Mouse (Mus musculus) kidney, embryonic 15.5 days (tissue): ENCODE measurements around the gene Tbck. TPM values are rescaled to one million over a fixed set of nuclear protein-coding genes. Genes with fewer than 3 reads are reported as not detected.
A peak's percentile ranks its signal among the peaks of the same experiment; 100 is the strongest.

Experiments used
- ATAC-seq: fragments of 200-750 bp; cut with Nextera tagmentation; replicated peaks from 2 replicates; pipeline ENCODE4 v1.8.0; 2017; ENCODE audit warnings: moderate TSS enrichment; ENCODE audit not compliant: low FRiP score
- H3K27ac ChIP-seq: fragments of 300-500 bp; sonication (generic); 2 replicates; pipeline ENCODE4 v1.5.1; 2015; ENCODE audit warnings: mild to moderate bottlenecking, inconsistent platforms
- H3K27me3 ChIP-seq: fragments of 300-500 bp; sonication (generic); 2 replicates; pipeline ENCODE4 v1.6.1; 2015; ENCODE audit warnings: inconsistent platforms
- H3K36me3 ChIP-seq: fragments of 300-500 bp; sonication (generic); 2 replicates; pipeline ENCODE4 v1.6.1; 2015; ENCODE audit warnings: inconsistent platforms
- H3K4me1 ChIP-seq: fragments of 300-500 bp; sonication (generic); 2 replicates; pipeline ENCODE4 v1.6.1; 2015; ENCODE audit warnings: inconsistent platforms
- H3K4me2 ChIP-seq: fragments of 300-500 bp; sonication (generic); 2 replicates; pipeline ENCODE4 v1.6.1; 2015; ENCODE audit warnings: moderate library complexity, mild to moderate bottlenecking, inconsistent platforms
- H3K4me3 ChIP-seq: fragments of 300-500 bp; sonication (generic); replicated peaks from 2 replicates; pipeline ENCODE4 v1.5.1; 2015; ENCODE audit warnings: mild to moderate bottlenecking, inconsistent platforms
- H3K9ac ChIP-seq: fragments of 300-500 bp; sonication (generic); 2 replicates; pipeline ENCODE4 v1.6.1; 2015; ENCODE audit warnings: mild to moderate bottlenecking, inconsistent platforms
- H3K9me3 ChIP-seq: fragments of 300-500 bp; sonication (generic); replicated peaks from 2 replicates; pipeline ENCODE4 v1.6.1; 2016; ENCODE audit warnings: inconsistent platforms
- WGBS: fragments of 180-500 bp; shearing (Covaris S2); methylation state at CpG from one replicate; pipeline ENCODE4 v1.1.7; 2015; ENCODE audit warnings: mixed read lengths; 5-methylcytosine and 5-hydroxymethylcytosine counted together
- polyA plus RNA-seq: library from polyadenylated mRNA; unstranded; fragments of >200 nt; fragmentation: Nextera tagmentation; extraction: Ambion mirVana; gene quantifications from 2 replicates; pipeline ENCODE4 v1.2.1, GENCODE M21; 2015

Gene Tbck
- polyA plus RNA-seq, 1 experiment from 2014 or later: 22.6 TPM

GRCm38 (mm10) chr3:132863843-132864242, 179.9 kb downstream of the Tbck start:
- Histone ChIP-seq H3K27ac (peak overlapping the region; percentile 87), H3K4me1 (peaks cover 47% of the 10 kb centered on the region), H3K9me3 (no peaks in the 10 kb centered on the region), H3K4me3 (no peak overlapping the region), H3K4me2 (no peak overlapping the region), H3K27me3 (no peaks in the 10 kb centered on the region), H3K9ac (no peak overlapping the region), H3K36me3 (no peaks in the 10 kb centered on the region)
- 70% methylated on average over 13 of the region's 13 CpGs for WGBS
- no peak for ATAC-seq

- no peak overlapping the region for H3K4me2 ChIP-seq
- no peak overlapping the region for H3K4me3 ChIP-seq
- no peaks in the 10 kb centered on the region for H3K9me3 ChIP-seq
- H3K27ac ChIP-seq: peak overlapping the region; percentile 87
- no peak overlapping the region for H3K9ac ChIP-seq
- no peaks in the 10 kb centered on the region for H3K27me3 ChIP-seq
- 76% methylated on average over 14 of the region's 14 CpGs for WGBS
- ATAC-seq: no peak
- H3K4me1 ChIP-seq: peaks cover 47% of the 10 kb centered on the region
- H3K36me3 ChIP-seq: no peaks in the 10 kb centered on the region
Measured at GRCm38 (mm10) chr3:132864329-132864919, 180.5 kb downstream of the Tbck start.

- no peak overlapping the region for H3K4me3 ChIP-seq
- H3K36me3 ChIP-seq: no peaks in the 10 kb centered on the region
- no peaks in the 10 kb centered on the region for H3K9me3 ChIP-seq
- no peaks in the 10 kb centered on the region for H3K27me3 ChIP-seq
- no peak for ATAC-seq
- H3K27ac ChIP-seq: peak overlapping the region; percentile 87
- H3K9ac ChIP-seq: no peak overlapping the region
- WGBS: 86% methylated on average over 8 of the region's 8 CpGs
- H3K4me1 ChIP-seq: peaks cover 44% of the 10 kb centered on the region
- no peak overlapping the region for H3K4me2 ChIP-seq
Measured at GRCm38 (mm10) chr3:132864986-132865385, 181.0 kb downstream of the Tbck start.

- H3K4me1 ChIP-seq: peaks cover 42% of the 10 kb centered on the region
- H3K9me3 ChIP-seq: no peaks in the 10 kb centered on the region
- H3K4me3 ChIP-seq: no peak overlapping the region
- 68% methylated on average over 4 of the region's 4 CpGs for WGBS
- no peaks in the 10 kb centered on the region for H3K27me3 ChIP-seq
- no peak overlapping the region for H3K9ac ChIP-seq
- peak overlapping the region; percentile 87 for H3K27ac ChIP-seq
- ATAC-seq: peak; percentile 89
- H3K4me2 ChIP-seq: 0 out of 2 replicates have a peak overlapping the region, but pooled peaks have one; percentile 28
- no peaks in the 10 kb centered on the region for H3K36me3 ChIP-seq
Measured at GRCm38 (mm10) chr3:132865596-132865995, 181.7 kb downstream of the Tbck start.

GRCm38 (mm10) chr3:132866984-132867383, 183.0 kb downstream of the Tbck start:
- no peak for ATAC-seq
- H3K9ac ChIP-seq: no peak overlapping the region
- H3K4me3 ChIP-seq: no peak overlapping the region
- 0 out of 2 replicates have a peak overlapping the region, but pooled peaks have one; percentile 29 for H3K4me2 ChIP-seq
- H3K9me3 ChIP-seq: no peaks in the 10 kb centered on the region
- H3K4me1 ChIP-seq: peaks cover 45% of the 10 kb centered on the region
- no peaks in the 10 kb centered on the region for H3K36me3 ChIP-seq
- WGBS: 86% methylated on average over 3 of the region's 3 CpGs
- no peaks in the 10 kb centered on the region for H3K27me3 ChIP-seq
- peak overlapping the region; percentile 87; the same call in 1 of the 2 replicates for H3K27ac ChIP-seq

- no peak for ATAC-seq
- Histone ChIP-seq H3K9ac (no peak overlapping the region), H3K27me3 (no peaks in the 10 kb centered on the region), H3K4me1 (peaks cover 48% of the 10 kb centered on the region), H3K36me3 (no peaks in the 10 kb centered on the region), H3K9me3 (no peaks in the 10 kb centered on the region), H3K27ac (peak overlapping the region; percentile 78), H3K4me2 (no peak overlapping the region), H3K4me3 (no peak overlapping the region)
- 66% methylated on average over 2 of the region's 2 CpGs for WGBS
Measured at GRCm38 (mm10) chr3:132868838-132869237, 184.9 kb downstream of the Tbck start.

- H3K27ac ChIP-seq: peak overlapping the region; percentile 63; the same call in 1 of the 2 replicates
- ATAC-seq: no peak
- no peaks in the 10 kb centered on the region for H3K9me3 ChIP-seq
- peaks cover 38% of the 10 kb centered on the region for H3K4me1 ChIP-seq
- H3K9ac ChIP-seq: no peak overlapping the region
- no peaks in the 10 kb centered on the region for H3K27me3 ChIP-seq
- H3K4me3 ChIP-seq: no peak overlapping the region
- H3K4me2 ChIP-seq: no peak overlapping the region
- 58% methylated on average over 6 of the region's 6 CpGs for whole genome bisulfite sequencing
- no peaks in the 10 kb centered on the region for H3K36me3 ChIP-seq
Measured at GRCm38 (mm10) chr3:132870079-132870478, 186.1 kb downstream of the Tbck start.

GRCm38 (mm10) chr3:132871318-132871904, 187.5 kb downstream of the Tbck start:
- Histone ChIP-seq H3K4me3 (no peak overlapping the region), H3K4me2 (no peak overlapping the region), H3K27ac (peak overlapping the region; percentile 63), H3K36me3 (no peaks in the 10 kb centered on the region), H3K9me3 (no peaks in the 10 kb centered on the region), H3K9ac (no peak overlapping the region), H3K27me3 (no peaks in the 10 kb centered on the region), H3K4me1 (peaks cover 48% of the 10 kb centered on the region)
- 67% methylated on average over 9 of the region's 9 CpGs for WGBS
- ATAC-seq: no peak

- WGBS: 54% methylated on average over 6 of the region's 6 CpGs
- Histone ChIP-seq H3K9me3 (no peaks in the 10 kb centered on the region), H3K4me3 (no peak overlapping the region), H3K27ac (no peak overlapping the region), H3K4me1 (peaks cover 55% of the 10 kb centered on the region), H3K9ac (no peak overlapping the region), H3K27me3 (no peaks in the 10 kb centered on the region), H3K4me2 (no peak overlapping the region), H3K36me3 (no peaks in the 10 kb centered on the region)
- ATAC-seq: no peak
Measured at GRCm38 (mm10) chr3:132873251-132873650, 189.3 kb downstream of the Tbck start.

- ATAC-seq: peak; percentile 95
- WGBS: 30% methylated on average over 14 of the region's 14 CpGs
- Histone ChIP-seq H3K4me2 (peak overlapping the region; percentile 43), H3K9ac (no peak overlapping the region), H3K9me3 (no peaks in the 10 kb centered on the region), H3K27ac (peak overlapping the region; percentile 93), H3K27me3 (no peaks in the 10 kb centered on the region), H3K36me3 (no peaks in the 10 kb centered on the region), H3K4me3 (no peak overlapping the region), H3K4me1 (peaks cover 41% of the 10 kb centered on the region)
Measured at GRCm38 (mm10) chr3:132876011-132876708, 192.2 kb downstream of the Tbck start.

- ATAC-seq: no peak
- Histone ChIP-seq H3K4me3 (no peak overlapping the region), H3K27ac (peak overlapping the region; percentile 93), H3K27me3 (no peaks in the 10 kb centered on the region), H3K9me3 (no peaks in the 10 kb centered on the region), H3K36me3 (no peaks in the 10 kb centered on the region), H3K4me2 (no peak overlapping the region), H3K4me1 (peaks cover 37% of the 10 kb centered on the region), H3K9ac (no peak overlapping the region)
- 52% methylated on average over 10 of the region's 10 CpGs for WGBS
Measured at GRCm38 (mm10) chr3:132876933-132877676, 193.2 kb downstream of the Tbck start.

- H3K9ac ChIP-seq: no peak overlapping the region
- peaks cover 40% of the 10 kb centered on the region for H3K4me1 ChIP-seq
- H3K27me3 ChIP-seq: no peaks in the 10 kb centered on the region
- H3K27ac ChIP-seq: peak overlapping the region; percentile 73
- no peaks in the 10 kb centered on the region for H3K36me3 ChIP-seq
- no peak overlapping the region for H3K4me2 ChIP-seq
- ATAC-seq: no peak
- WGBS: 80% methylated on average over 3 of the region's 3 CpGs
- H3K4me3 ChIP-seq: no peak overlapping the region
- H3K9me3 ChIP-seq: no peaks in the 10 kb centered on the region
Measured at GRCm38 (mm10) chr3:132880361-132880760, 196.4 kb downstream of the Tbck start.
